Mouse (Mus musculus): ENCODE results near the gene Plek. TPM values are rescaled to one million over a fixed set of nuclear protein-coding genes. Genes with fewer than 3 reads are reported as not detected.

Gene Plek
- total RNA-seq, 2 experiments from 2014 or later: 3.0 to 3.1 TPM

GRCm38 (mm10) chr11:17002739-17003373 is 49.3 kb downstream of the Plek start:
- no peak for DNase-seq
- intact Hi-C loops (cut with DNase I): no loop called here

GRCm38 (mm10) chr11:17000353-17001334 is 51.5 kb downstream of the Plek start:
- no peak for DNase-seq
- intact Hi-C loops (cut with DNase I): no loop called here

GRCm38 (mm10) chr11:16999933-17000332 is 52.2 kb downstream of the Plek start:
- no peak for DNase-seq
- intact Hi-C loops (cut with DNase I): no loop called here

GRCm38 (mm10) chr11:16999387-16999786 is 52.8 kb downstream of the Plek start:
- no peak for DNase-seq
- intact Hi-C loops (cut with DNase I): no loop called here

- DNase-seq: no peak
- intact Hi-C loops (cut with DNase I): no loop called here
Observed at GRCm38 (mm10) chr11:16997465-16997864, 54.7 kb downstream of the Plek start.

GRCm38 (mm10) chr11:16996818-16997217 is 55.4 kb downstream of the Plek start:
- intact Hi-C loops (cut with DNase I): no loop called here
- DNase-seq: no peak

- intact Hi-C loops (cut with DNase I): no loop called here
Observed at GRCm38 (mm10) chr11:16992880-16993279, 59.3 kb downstream of the Plek start.

GRCm38 (mm10) chr11:16989885-16990284 is 62.3 kb downstream of the Plek start:
- intact Hi-C loops (cut with DNase I): no loop called here
- DNase-seq: no peak

More at GRCm38 (mm10) chr11:16992880-16993279, 59.3 kb downstream of the Plek start:
- no peak for DNase-seq

- intact Hi-C loops (cut with DNase I): no loop called here
- no peak for DNase-seq
Observed at GRCm38 (mm10) chr11:16987745-16988328, 64.3 kb downstream of the Plek start.

- no peak for DNase-seq
- intact Hi-C loops (cut with DNase I): no loop called here
Observed at GRCm38 (mm10) chr11:16986550-16987187, 65.5 kb downstream of the Plek start.

GRCm38 (mm10) chr11:16978161-16978707 is 73.9 kb downstream of the Plek start:
- no peak for DNase-seq
- intact Hi-C loops (cut with DNase I): loop anchor here (10.0 kb wide), 1 partner anchor 177 kb away; the partner anchor contains the start of gene Ppp3r1

- intact Hi-C loops (cut with DNase I): loop anchor here (10.0 kb wide), 1 partner anchor 177 kb away; the partner anchor contains the start of gene Ppp3r1
- DNase-seq: no peak
Observed at GRCm38 (mm10) chr11:16977611-16978010, 74.6 kb downstream of the Plek start.

GRCm38 (mm10) chr11:16976937-16977336 is 75.2 kb downstream of the Plek start:
- intact Hi-C loops (cut with DNase I): loop anchor here (10.0 kb wide), 1 partner anchor 178 kb away; the partner anchor contains the start of gene Ppp3r1
- peak; percentile 16 to 25 for DNase-seq

- DNase-seq: no peak
- intact Hi-C loops (cut with DNase I): loop anchor here (10.0 kb wide), 1 partner anchor 182 kb away; the partner anchor contains the start of gene Ppp3r1
Observed at GRCm38 (mm10) chr11:16973086-16973485, 79.1 kb downstream of the Plek start.

- intact Hi-C loops (cut with DNase I): loop anchor here (10.0 kb wide), 1 partner anchor 183 kb away; the partner anchor contains the start of gene Ppp3r1
- DNase-seq: no peak
Observed at GRCm38 (mm10) chr11:16972027-16972426, 80.2 kb downstream of the Plek start.

GRCm38 (mm10) chr11:16969650-16970049 is 82.5 kb downstream of the Plek start:
- intact Hi-C loops (cut with DNase I): loop anchor here (5.0 to 10.0 kb wide), 2 partner anchors 185 to 243 kb away; partner anchors contain the start of genes Pno1 and Ppp3r1

GRCm38 (mm10) chr11:16967806-16968205 is 84.4 kb downstream of the Plek start:
- intact Hi-C loops (cut with DNase I): loop anchor here (5.0 kb wide), 1 partner anchor 244 kb away; the partner anchor contains the start of gene Pno1
- peak; percentile 31 to 45 for DNase-seq

More at GRCm38 (mm10) chr11:16969650-16970049, 82.5 kb downstream of the Plek start:
- DNase-seq: no peak

GRCm38 (mm10) chr11:16958520-16958919 is 93.7 kb downstream of the Plek start:
- intact Hi-C loops (cut with DNase I): loop anchor here (10.0 kb wide), 1 partner anchor 694 kb away; no protein-coding TSS in a partner anchor
- no peak for DNase-seq

GRCm38 (mm10) chr11:16957030-16957429 is 95.2 kb downstream of the Plek start:
- intact Hi-C loops (cut with DNase I): loop anchor here (10.0 kb wide), 1 partner anchor 692 kb away; no protein-coding TSS in a partner anchor
- no peak for DNase-seq
